Mouse (Mus musculus) liver, adult 2 months (tissue): ENCODE measurements around the gene Snapc4.

Source experiments
- CTCF ChIP-seq: fragments of 200-500 bp; IDR thresholded peaks from 2 replicates; pipeline ENCODE4 v1.5.1; 2011; ENCODE audit warnings: low read depth, low read length, control low read depth
- POLR2A ChIP-seq: fragments of 200-500 bp; IDR thresholded peaks from 2 replicates; pipeline ENCODE4 v1.6.1; 2011; ENCODE audit warnings: low read length, control low read depth; ENCODE audit not compliant: insufficient read depth; ENCODE audit errors: extremely low read depth

GRCm38 (mm10) chr2:26418120-26418519 lies 37.7 kb upstream of the Snapc4 start:
- TF ChIP-seq CTCF (no peak), POLR2A (no peak)
